Mouse (Mus musculus) C2C12 (cell line): ENCODE data around the gene Grip1.

ENCODE experiments used
- CTCF ChIP-seq: IDR thresholded peaks from one replicate; pipeline ENCODE4 v1.5.1; 2011; ENCODE audit not compliant: control insufficient read depth, insufficient read depth, insufficient read length
- MYOD1 ChIP-seq: IDR thresholded peaks from one replicate; pipeline ENCODE4 v1.6.1; 2011; ENCODE audit warnings: low read depth; ENCODE audit not compliant: control insufficient read depth, insufficient read length

- TF ChIP-seq CTCF = no peak
- TF ChIP-seq MYOD1 = no peak
Measured at GRCm38 (mm10) chr10:119596822-119597221, 143.2 kb downstream of the Grip1 start.
